Mouse (Mus musculus) kidney, adult 9 months (tissue): Measurements from ENCODE around the gene Wt1.

Experiments used
- DNase-seq: peaks from one replicate; pipeline ENCODE4 v3.0.0; 2022

The Wt1 gene

GRCm38 (mm10) chr2:105126279-105126678 is at the start of gene Wt1:
Gene Wt1, plus strand, starts transcription at chr2:105126529.
- peak; percentile 16 for DNase-seq

GRCm38 (mm10) chr2:105077151-105077550 is 49.2 kb upstream of the Wt1 start:
- no peak for DNase-seq

- no peak for DNase-seq
Measured at GRCm38 (mm10) chr2:105082256-105082790, 44.0 kb upstream of the Wt1 start.

- peak; percentile 26 for DNase-seq
Measured at GRCm38 (mm10) chr2:105084035-105084434, 42.3 kb upstream of the Wt1 start.

- DNase-seq: no peak
Measured at GRCm38 (mm10) chr2:105086081-105086480, 40.2 kb upstream of the Wt1 start.

GRCm38 (mm10) chr2:105088005-105088404 is 38.3 kb upstream of the Wt1 start:
- no peak for DNase-seq

GRCm38 (mm10) chr2:105089083-105089482 is 37.2 kb upstream of the Wt1 start:
- no peak for DNase-seq

- no peak for DNase-seq
Measured at GRCm38 (mm10) chr2:105089581-105090508, 36.5 kb upstream of the Wt1 start.

- DNase-seq: no peak
Measured at GRCm38 (mm10) chr2:105090991-105091390, 35.3 kb upstream of the Wt1 start.

GRCm38 (mm10) chr2:105091718-105092117 is 34.6 kb upstream of the Wt1 start, which contains the start of gene Gm11060:
Gene Gm11060, plus strand, starts transcription at chr2:105092018.
- no peak for DNase-seq

- no peak for DNase-seq
Measured at GRCm38 (mm10) chr2:105097294-105097953, 28.9 kb upstream of the Wt1 start.

GRCm38 (mm10) chr2:105099410-105099809 is 26.9 kb upstream of the Wt1 start:
- DNase-seq: no peak

GRCm38 (mm10) chr2:105100541-105100940 is 25.8 kb upstream of the Wt1 start:
- DNase-seq: no peak

GRCm38 (mm10) chr2:105108703-105109158 is 17.6 kb upstream of the Wt1 start:
- DNase-seq: peak; percentile 93

GRCm38 (mm10) chr2:105114074-105114473 is 12.3 kb upstream of the Wt1 start:
- no peak for DNase-seq

- no peak for DNase-seq
Measured at GRCm38 (mm10) chr2:105117669-105118068, 8.7 kb upstream of the Wt1 start.

GRCm38 (mm10) chr2:105122216-105122615 is 4.1 kb upstream of the Wt1 start:
- no peak for DNase-seq

GRCm38 (mm10) chr2:105122886-105123285 is 3.4 kb upstream of the Wt1 start:
- peak; percentile 9 for DNase-seq

GRCm38 (mm10) chr2:105123431-105123830 is 2.9 kb upstream of the Wt1 start:
- DNase-seq: no peak

GRCm38 (mm10) chr2:105123881-105124280 is 2.4 kb upstream of the Wt1 start:
- no peak for DNase-seq

- DNase-seq: no peak
Measured at GRCm38 (mm10) chr2:105124391-105124790, 1.9 kb upstream of the Wt1 start.

- no peak for DNase-seq
Measured at GRCm38 (mm10) chr2:105125205-105125604, 1.1 kb upstream of the Wt1 start.

- no peak for DNase-seq
Measured at GRCm38 (mm10) chr2:105125641-105126040, 688 bp upstream of the Wt1 start.
